Mouse (Mus musculus): Measurements from ENCODE around the gene Ptprj. TPM values are rescaled to one million over a fixed set of nuclear protein-coding genes. Genes with fewer than 3 reads are reported as not detected.

Gene Ptprj
- total and polyA plus RNA-seq, 3 experiments = 6.9 to 8.9 (median 7.3) TPM

GRCm38 (mm10) chr2:90559688-90560196 lies 20.7 kb downstream of the Ptprj start:
- Histone ChIP-seq H3K9ac (ENCODE audit: insufficient read depth, low read depth) (no peak overlapping the region), H3K36me3 (replicated peaks in 1 of 2; ENCODE audit: control insufficient read depth in 1 of 2, insufficient read depth in 1 of 2, low read length in 1 of 2) (peaks cover 0 to 1% of the 10 kb centered on the region in 2 experiments), H3K4me3 (replicated peaks in 1 of 3; ENCODE audit: low read depth in 2 of 3, low read length in 2 of 3, poor library complexity in 1 of 3) (no peak overlapping the region), H3K9me3 (replicated peaks; ENCODE audit: low read length) (no peaks in the 10 kb centered on the region), H3K4me1 (ENCODE audit: control insufficient read depth in 1 of 2, insufficient read depth in 2 of 2) (peaks cover 8 to 74% of the 10 kb centered on the region in 2 experiments), H3K4me2 (ENCODE audit: insufficient read depth, low read depth, poor library complexity, severe bottlenecking) (no peak overlapping the region), H3K27me3 (replicated peaks) (no peaks in the 10 kb centered on the region), H3K27ac (ENCODE audit: insufficient read depth, low read depth) (no peak overlapping the region), H3K79me2 (replicated peaks; ENCODE audit: control insufficient read depth, extremely low read depth, insufficient read depth, poor library complexity, severe bottlenecking) (peaks cover 19% of the 10 kb centered on the region)
- TF ChIP-seq MYC (IDR thresholded peaks at IDR 0.05; ENCODE audit: low read depth, low read length) (no peak), MAX (IDR thresholded peaks at IDR 0.05; ENCODE audit: low read length) (no peak), USF2 (conservative IDR thresholded peaks at IDR 0.05; ENCODE audit: low read depth, low read length) (no peak), NELFE (IDR thresholded peaks at IDR 0.05; ENCODE audit: low read depth, low read length) (no peak), ZNF384 (IDR thresholded peaks at IDR 0.05; ENCODE audit: low read depth, low read length) (no peak), MAFK (IDR thresholded peaks at IDR 0.05; ENCODE audit: insufficient replicate concordance, low read length) (no peak), JUND (conservative IDR thresholded peaks at IDR 0.05; ENCODE audit: low read depth, low read length) (no peak), CHD1 (IDR thresholded peaks at IDR 0.05; ENCODE audit: low read depth, low read length) (no peak), MEF2A (IDR thresholded peaks at IDR 0.05; ENCODE audit: borderline replicate concordance, low read depth, low read length) (no peak), CTCF (conservative IDR thresholded peaks at IDR 0.05 in 1 of 2, IDR thresholded peaks at IDR 0.05 in 1 of 2; ENCODE audit: low read depth in 2 of 2, low read length in 2 of 2) (no peak), EP300 (IDR thresholded peaks at IDR 0.05; ENCODE audit: low read length) (no peak), SMC3 (IDR thresholded peaks at IDR 0.05; ENCODE audit: low read depth, low read length) (no peak), JUN (IDR thresholded peaks at IDR 0.05; ENCODE audit: insufficient read depth, low read depth, low read length) (no peak), UBTF (IDR thresholded peaks at IDR 0.05; ENCODE audit: low read depth, low read length) (no peak), RCOR1 (conservative IDR thresholded peaks at IDR 0.05; ENCODE audit: low read depth, low read length) (no peak), PAX5 (IDR thresholded peaks at IDR 0.05; ENCODE audit: low read length) (no peak), SIN3A (IDR thresholded peaks at IDR 0.05; ENCODE audit: low read length) (no peak)
- in situ Hi-C loops (cut with MboI; ENCODE audit: low pct_ligation_motif_present, low pct_unique_long_range_greater_than_20kb, low sequenced_read_pairs) (no loop called here), dilution Hi-C loops (cut with MboI; ENCODE audit: extremely low pct_ligation_motif_present, extremely low pct_unique_long_range_greater_than_20kb, low sequenced_read_pairs) (no loop called here)
- no peak for DNase-seq (ENCODE audit: extremely low read depth)

DNA sequence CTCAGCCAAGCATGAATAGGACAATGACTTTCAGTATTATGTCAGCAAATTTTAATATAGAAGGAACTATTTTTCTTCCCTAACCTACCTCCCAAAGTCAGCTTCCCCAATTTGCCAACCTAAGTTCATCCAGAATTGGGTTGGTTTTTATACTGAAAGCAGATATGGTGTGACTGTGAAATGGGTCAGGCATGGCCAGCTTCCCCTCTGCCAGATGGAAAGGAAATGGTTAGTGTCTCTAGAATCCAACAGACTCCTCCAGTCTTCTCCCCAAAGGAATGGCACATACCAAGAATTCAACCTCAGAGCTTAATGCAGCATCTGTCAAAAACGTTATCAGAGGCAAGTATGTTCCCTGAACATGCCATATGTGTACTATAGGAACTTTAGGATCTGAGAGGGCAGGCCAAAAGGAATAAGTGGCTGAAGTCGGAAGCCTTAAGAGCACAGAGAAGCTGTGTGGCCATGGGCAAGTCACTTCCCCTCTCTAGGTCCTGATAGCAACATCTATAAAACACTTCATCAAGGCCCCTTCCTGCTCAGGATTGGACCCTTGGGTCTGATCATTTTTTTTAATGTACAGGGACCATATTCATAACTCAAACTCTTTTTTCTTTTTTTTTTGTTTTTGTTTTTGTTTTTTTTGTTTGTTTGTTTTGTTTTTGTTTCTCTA lies 21.3 kb downstream of the Ptprj start:
- dilution Hi-C loops (cut with MboI; ENCODE audit: extremely low pct_ligation_motif_present, extremely low pct_unique_long_range_greater_than_20kb, low sequenced_read_pairs) = no loop called here
- H3K9ac ChIP-seq (ENCODE audit: insufficient read depth, low read depth) = no peak overlapping the region

More for the DNA sequence above, 21.3 kb downstream of the Ptprj start:
- Histone ChIP-seq H3K27me3 (replicated peaks) (no peaks in the 10 kb centered on the region), H3K9me3 (replicated peaks; ENCODE audit: low read length) (no peaks in the 10 kb centered on the region), H3K4me1 (ENCODE audit: control insufficient read depth in 1 of 2, insufficient read depth in 2 of 2) (peaks cover 8 to 78% of the 10 kb centered on the region in 2 experiments), H3K36me3 (replicated peaks in 1 of 2; ENCODE audit: control insufficient read depth in 1 of 2, insufficient read depth in 1 of 2, low read length in 1 of 2) (peaks cover 0 to 1% of the 10 kb centered on the region in 2 experiments), H3K79me2 (replicated peaks; ENCODE audit: control insufficient read depth, extremely low read depth, insufficient read depth, poor library complexity, severe bottlenecking) (peaks cover 22% of the 10 kb centered on the region), H3K4me2 (ENCODE audit: insufficient read depth, low read depth, poor library complexity, severe bottlenecking) (no peak overlapping the region), H3K4me3 (replicated peaks in 1 of 3; ENCODE audit: low read depth in 2 of 3, low read length in 2 of 3, poor library complexity in 1 of 3) (no peak overlapping the region), H3K27ac (ENCODE audit: insufficient read depth, low read depth) (no peak overlapping the region)
- TF ChIP-seq NELFE (IDR thresholded peaks at IDR 0.05; ENCODE audit: low read depth, low read length) (no peak), ELF1 (IDR thresholded peaks at IDR 0.05; ENCODE audit: low read depth, low read length) (no peak), TCF12 (IDR thresholded peaks at IDR 0.05; ENCODE audit: low read depth, low read length) (no peak), CHD2 (IDR thresholded peaks at IDR 0.05; ENCODE audit: low read length) (no peak), SMC3 (IDR thresholded peaks at IDR 0.05; ENCODE audit: low read depth, low read length) (no peak), HCFC1 (IDR thresholded peaks at IDR 0.05; ENCODE audit: low read depth, low read length) (no peak), POLR2A (IDR thresholded peaks at IDR 0.05; ENCODE audit: low read depth, low read length) (no peak), MAFK (IDR thresholded peaks at IDR 0.05; ENCODE audit: insufficient replicate concordance, low read length) (no peak), RAD21 (IDR thresholded peaks at IDR 0.05; ENCODE audit: low read depth, low read length) (no peak), MEF2A (IDR thresholded peaks at IDR 0.05; ENCODE audit: borderline replicate concordance, low read depth, low read length) (no peak), CTCF (conservative IDR thresholded peaks at IDR 0.05 in 1 of 2, IDR thresholded peaks at IDR 0.05 in 1 of 2; ENCODE audit: low read depth in 2 of 2, low read length in 2 of 2) (no peak), KAT2A (IDR thresholded peaks at IDR 0.05; ENCODE audit: insufficient replicate concordance, low read length) (no peak), NRF1 (IDR thresholded peaks at IDR 0.05; ENCODE audit: low read depth, low read length) (no peak), JUN (IDR thresholded peaks at IDR 0.05; ENCODE audit: insufficient read depth, low read depth, low read length) (no peak), USF1 (IDR thresholded peaks at IDR 0.05; ENCODE audit: low read depth, low read length) (no peak), CHD1 (IDR thresholded peaks at IDR 0.05; ENCODE audit: low read depth, low read length) (no peak), PAX5 (IDR thresholded peaks at IDR 0.05; ENCODE audit: low read length) (no peak), ZKSCAN1 (IDR thresholded peaks at IDR 0.05; ENCODE audit: borderline replicate concordance, low read depth, low read length) (no peak), MAZ (IDR thresholded peaks at IDR 0.05; ENCODE audit: low read depth, low read length) (no peak), MAX (IDR thresholded peaks at IDR 0.05; ENCODE audit: low read length) (no peak)
- no peak for DNase-seq (ENCODE audit: extremely low read depth)
- in situ Hi-C loops (cut with MboI; ENCODE audit: low pct_ligation_motif_present, low pct_unique_long_range_greater_than_20kb, low sequenced_read_pairs) = no loop called here

Measured in CH12.LX (cell line).